Mouse (Mus musculus): ENCODE measurements around the gene Wnt11. TPM values are rescaled to one million over a fixed set of nuclear protein-coding genes. Genes with fewer than 3 reads are reported as not detected.

Gene Wnt11
- total RNA-seq, 2 experiments from 2014 or later: 6.4 to 6.5 TPM

GRCm38 (mm10) chr7:98867053-98867793 is 32.3 kb downstream of the Wnt11 start:
- no peak for DNase-seq

- no peak for DNase-seq
These were observed 32.9 kb downstream of the Wnt11 start for GRCm38 (mm10) chr7:98867794-98868150.

- no peak for DNase-seq
These were observed 34.2 kb downstream of the Wnt11 start for GRCm38 (mm10) chr7:98869070-98869469.

GRCm38 (mm10) chr7:98870791-98871190 is 35.9 kb downstream of the Wnt11 start:
- DNase-seq: no peak

- no peak for DNase-seq
These were observed 37.0 kb downstream of the Wnt11 start for GRCm38 (mm10) chr7:98871882-98872281.

GRCm38 (mm10) chr7:98873316-98873715 is 38.4 kb downstream of the Wnt11 start:
- no peak for DNase-seq

- peak; percentile 75 for DNase-seq
These were observed 39.6 kb downstream of the Wnt11 start for GRCm38 (mm10) chr7:98874411-98874951.

GRCm38 (mm10) chr7:98875390-98875990 is 40.6 kb downstream of the Wnt11 start:
- no peak for DNase-seq

GRCm38 (mm10) chr7:98876119-98876518 is 41.2 kb downstream of the Wnt11 start:
- DNase-seq: no peak

- peak; percentile 45 for DNase-seq
These were observed 44.3 kb downstream of the Wnt11 start for GRCm38 (mm10) chr7:98879176-98879575.

- DNase-seq: no peak
These were observed 47.0 kb downstream of the Wnt11 start for GRCm38 (mm10) chr7:98881887-98882286.

- no peak for DNase-seq
These were observed 52.9 kb downstream of the Wnt11 start for GRCm38 (mm10) chr7:98887811-98888261.

- DNase-seq: no peak
These were observed 53.9 kb downstream of the Wnt11 start for GRCm38 (mm10) chr7:98888810-98889209.

GRCm38 (mm10) chr7:98889211-98889610 is 54.3 kb downstream of the Wnt11 start:
- no peak for DNase-seq

- DNase-seq: no peak
These were observed 58.2 kb downstream of the Wnt11 start for GRCm38 (mm10) chr7:98893144-98893543.

GRCm38 (mm10) chr7:98894305-98894704 is 59.4 kb downstream of the Wnt11 start:
- no peak for DNase-seq

GRCm38 (mm10) chr7:98894768-98895167 is 59.9 kb downstream of the Wnt11 start:
- no peak for DNase-seq

- DNase-seq: no peak
These were observed 60.7 kb downstream of the Wnt11 start for GRCm38 (mm10) chr7:98895501-98896095.

- DNase-seq: no peak
These were observed 62.4 kb downstream of the Wnt11 start for GRCm38 (mm10) chr7:98897323-98897722.

- DNase-seq: no peak
These were observed 64.9 kb downstream of the Wnt11 start for GRCm38 (mm10) chr7:98899815-98900214.

- DNase-seq: no peak
These were observed 66.2 kb downstream of the Wnt11 start for GRCm38 (mm10) chr7:98901120-98901519.

GRCm38 (mm10) chr7:98903884-98904283 is 69.0 kb downstream of the Wnt11 start:
- DNase-seq: peak; percentile 20
